Mouse (Mus musculus): ENCODE data around the gene Maneal. TPM values are rescaled to one million over a fixed set of nuclear protein-coding genes. Genes with fewer than 3 reads are reported as not detected.

Gene Maneal
- polyA plus RNA-seq, 1 experiment from 2014 or later: 0.08 TPM

DNA sequence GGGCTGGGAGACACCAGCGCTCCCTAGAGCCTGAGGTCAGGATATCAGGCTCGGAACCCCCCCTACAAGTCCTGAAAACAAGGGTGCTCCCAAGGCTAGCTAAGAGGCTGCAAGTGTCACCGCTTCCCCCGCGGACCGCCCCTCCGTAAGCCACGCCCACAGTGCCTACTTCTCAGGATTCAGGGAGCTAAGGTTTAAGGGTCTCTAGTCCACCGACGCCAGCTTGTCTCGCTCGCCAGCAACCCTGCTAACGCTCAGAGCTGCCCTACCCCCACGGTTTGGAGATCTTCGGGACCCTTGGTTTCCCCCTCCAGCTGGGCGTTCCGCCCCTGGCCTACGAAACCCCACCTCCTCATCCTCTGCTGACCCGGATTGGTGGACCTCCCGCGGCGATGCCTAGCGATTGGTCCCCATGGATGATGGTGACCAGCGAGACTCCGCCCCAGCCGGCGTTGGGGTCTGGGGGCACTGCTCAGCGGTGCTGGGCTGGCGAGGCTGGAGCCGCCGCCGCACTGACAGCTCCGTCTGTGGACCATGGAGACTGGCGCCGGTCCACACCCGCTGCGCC, 19.5 kb upstream of the Maneal start:
- DNase-seq (ENCODE audit: low spot score): no peak
- no peak overlapping the region for H3K4me3 ChIP-seq (ENCODE audit: low read depth, low read length)
- H3K4me2 ChIP-seq (replicated peaks; ENCODE audit: low read depth, low read length): 0 out of 2 replicates have a peak overlapping the region, but pooled peaks have one; percentile 3
- no peak for TF ChIP-seq EP300 (IDR thresholded peaks at IDR 0.05)
- no peak for TF ChIP-seq CTCF (IDR thresholded peaks at IDR 0.05)
- H3K36me3 ChIP-seq (ENCODE audit: insufficient read depth, low read length): no peaks in the 10 kb centered on the region
- no peak overlapping the region for H3K27ac ChIP-seq (ENCODE audit: low read length)
- ATAC-seq: no peak
- WGBS: under 1% methylated on average over 31 of the region's 37 CpGs
- no peaks in the 10 kb centered on the region for H3K4me1 ChIP-seq (ENCODE audit: insufficient read depth, low read depth, low read length)
- H3K27me3 ChIP-seq (replicated peaks; ENCODE audit: insufficient read depth, low read length): peaks cover 24% of the 10 kb centered on the region
- H3K9me3 ChIP-seq (ENCODE audit: low read length): no peaks in the 10 kb centered on the region
- H3K9ac ChIP-seq (replicated peaks; ENCODE audit: low read depth): no peak overlapping the region

DNA sequence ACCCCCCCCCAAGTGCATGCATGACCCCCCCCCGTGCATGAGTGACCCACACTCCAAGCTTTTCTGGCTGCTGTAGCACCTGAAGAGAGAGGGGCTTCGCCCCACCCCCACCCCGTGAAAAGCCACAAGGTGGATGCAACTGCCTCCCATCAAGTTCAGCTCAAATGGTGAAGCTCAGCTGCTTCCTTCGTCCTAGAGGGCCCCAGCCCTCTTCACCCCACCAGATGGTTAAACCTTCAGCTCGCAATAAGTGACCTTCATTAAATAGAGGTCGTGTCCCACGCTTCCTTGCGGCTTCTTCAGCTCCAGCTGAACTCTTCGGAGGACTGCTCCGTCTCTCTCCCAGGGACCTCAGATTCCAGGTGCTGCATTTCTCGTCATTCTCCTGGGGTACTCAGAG, 18.6 kb upstream of the Maneal start, which contains the start of gene Epha10:
Epha10 (plus strand) TSS at position 301 of the 400 bp plus-strand sequence.
- no peak within 1 kb of the TSS for H3K9ac ChIP-seq (replicated peaks; ENCODE audit: low read depth)
- H3K4me3 ChIP-seq (ENCODE audit: low read depth, low read length): no peak within 1 kb of the TSS
- ATAC-seq (no peak), DNase-seq (ENCODE audit: low spot score) (no peak)
- 0 out of 2 replicates have a peak within 1 kb of the TSS, but pooled peaks have one; percentile 3 for H3K4me2 ChIP-seq (replicated peaks; ENCODE audit: low read depth, low read length)
- peaks cover 24% of the 10 kb centered on the region for H3K27me3 ChIP-seq (replicated peaks; ENCODE audit: insufficient read depth, low read length)
- TF ChIP-seq CTCF (IDR thresholded peaks at IDR 0.05) (no peak), EP300 (IDR thresholded peaks at IDR 0.05) (no peak)
- no peak within 1 kb of the TSS for H3K27ac ChIP-seq (ENCODE audit: low read length)
- 7% methylated on average over 11 of the region's 11 CpGs for WGBS
- H3K9me3 ChIP-seq (ENCODE audit: low read length): no peaks in the 10 kb centered on the region
- no peaks in the 10 kb centered on the region for H3K36me3 ChIP-seq (ENCODE audit: insufficient read depth, low read length)
- H3K4me1 ChIP-seq (ENCODE audit: insufficient read depth, low read depth, low read length): no peaks in the 10 kb centered on the region

DNA sequence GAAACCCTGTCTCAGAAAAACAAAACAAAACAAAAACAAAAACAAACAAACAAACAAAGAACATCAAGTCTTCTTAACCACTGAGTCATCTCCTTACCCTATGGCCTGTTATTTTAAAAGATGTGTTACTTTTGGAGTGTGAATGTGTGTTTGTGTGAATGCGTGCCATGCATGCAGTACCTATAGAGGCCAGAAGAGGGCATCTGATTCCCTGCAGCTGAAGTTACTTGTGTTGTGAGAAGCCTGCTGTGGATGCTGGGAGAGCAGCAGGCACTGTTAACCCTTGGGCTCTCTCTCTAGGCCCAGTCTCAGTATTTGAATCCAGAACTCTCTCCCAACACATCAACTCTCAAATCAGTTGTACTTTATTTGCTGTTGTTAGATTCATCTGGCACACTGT, 10.7 kb upstream of the Maneal start:
- no peaks in the 10 kb centered on the region for H3K4me1 ChIP-seq (ENCODE audit: insufficient read depth, low read depth, low read length)
- no peak overlapping the region for H3K9ac ChIP-seq (replicated peaks; ENCODE audit: low read depth)
- no peak overlapping the region for H3K4me3 ChIP-seq (ENCODE audit: low read depth, low read length)
- no peaks in the 10 kb centered on the region for H3K27me3 ChIP-seq (replicated peaks; ENCODE audit: insufficient read depth, low read length)
- TF ChIP-seq EP300 (IDR thresholded peaks at IDR 0.05): no peak
- TF ChIP-seq CTCF (IDR thresholded peaks at IDR 0.05): peak; percentile 22
- no peak for DNase-seq (ENCODE audit: low spot score)
- WGBS: 100% methylated on average over 1 of the region's 1 CpGs
- no peak overlapping the region for H3K4me2 ChIP-seq (replicated peaks; ENCODE audit: low read depth, low read length)
- H3K36me3 ChIP-seq (ENCODE audit: insufficient read depth, low read length): no peaks in the 10 kb centered on the region
- H3K9me3 ChIP-seq (ENCODE audit: low read length): no peaks in the 10 kb centered on the region
- ATAC-seq: no peak
- H3K27ac ChIP-seq (ENCODE audit: low read length): no peak overlapping the region

GRCm38 (mm10) chr4:124860446-124860845, 1.5 kb downstream of the Maneal start:
- no peak overlapping the region for H3K4me3 ChIP-seq (ENCODE audit: low read depth, low read length)
- no peak overlapping the region for H3K9ac ChIP-seq (replicated peaks; ENCODE audit: low read depth)
- peaks cover 22% of the 10 kb centered on the region; the same call in 1 of the 2 replicates for H3K27me3 ChIP-seq (replicated peaks; ENCODE audit: insufficient read depth, low read length)
- 5% methylated on average over 7 of the region's 7 CpGs for WGBS
- no peak overlapping the region for H3K4me2 ChIP-seq (replicated peaks; ENCODE audit: low read depth, low read length)
- ATAC-seq (peak; percentile 62; the same call in 1 of the 2 replicates), DNase-seq (ENCODE audit: low spot score) (peak; percentile 75)
- H3K9me3 ChIP-seq (ENCODE audit: low read length): no peaks in the 10 kb centered on the region
- TF ChIP-seq CTCF (IDR thresholded peaks at IDR 0.05) (no peak), EP300 (IDR thresholded peaks at IDR 0.05) (no peak)
- no peaks in the 10 kb centered on the region for H3K4me1 ChIP-seq (ENCODE audit: insufficient read depth, low read depth, low read length)
- no peak overlapping the region for H3K27ac ChIP-seq (ENCODE audit: low read length)
- H3K36me3 ChIP-seq (ENCODE audit: insufficient read depth, low read length): no peaks in the 10 kb centered on the region

- peaks cover 22% of the 10 kb centered on the region; the same call in 1 of the 2 replicates for H3K27me3 ChIP-seq (replicated peaks; ENCODE audit: insufficient read depth, low read length)
- no peaks in the 10 kb centered on the region for H3K4me1 ChIP-seq (ENCODE audit: insufficient read depth, low read depth, low read length)
- DNase-seq (ENCODE audit: low spot score) (no peak), ATAC-seq (no peak)
- no peaks in the 10 kb centered on the region for H3K9me3 ChIP-seq (ENCODE audit: low read length)
- H3K4me3 ChIP-seq (ENCODE audit: low read depth, low read length): no peak overlapping the region
- H3K4me2 ChIP-seq (replicated peaks; ENCODE audit: low read depth, low read length): no peak overlapping the region
- no peak for TF ChIP-seq CTCF (IDR thresholded peaks at IDR 0.05)
- no peak for TF ChIP-seq EP300 (IDR thresholded peaks at IDR 0.05)
- no peak overlapping the region for H3K27ac ChIP-seq (ENCODE audit: low read length)
- H3K36me3 ChIP-seq (ENCODE audit: insufficient read depth, low read length): peaks cover 8% of the 10 kb centered on the region; the same call in 1 of the 2 replicates
- 33% methylated on average over 5 of the region's 5 CpGs for WGBS
- no peak overlapping the region for H3K9ac ChIP-seq (replicated peaks; ENCODE audit: low read depth)
These were observed 3.6 kb downstream of the Maneal start for GRCm38 (mm10) chr4:124858370-124858769.

DNA sequence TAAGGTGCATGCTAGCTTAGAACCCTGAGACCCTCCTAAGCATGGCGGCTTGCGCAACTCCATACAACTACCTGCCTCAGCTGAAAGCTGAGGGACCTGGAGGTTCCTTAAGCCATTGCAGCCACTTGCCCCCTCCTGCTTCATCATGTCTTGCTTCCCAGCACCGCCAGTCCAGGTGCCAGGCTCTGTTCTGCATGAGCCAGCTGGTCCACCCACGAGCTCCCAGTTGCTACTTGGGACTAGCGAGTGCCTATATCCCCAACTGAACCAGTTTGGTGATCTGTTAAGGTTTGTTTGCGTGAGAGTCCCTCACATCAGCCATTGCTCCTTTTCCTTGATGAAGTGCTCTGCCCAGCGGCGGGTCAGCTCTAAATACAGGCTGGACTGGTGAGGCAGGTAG, 5.7 kb downstream of the Maneal start:
- 93% methylated on average over 8 of the region's 8 CpGs for WGBS
- no peak for DNase-seq (ENCODE audit: low spot score)
- TF ChIP-seq CTCF (IDR thresholded peaks at IDR 0.05): no peak
- no peak for TF ChIP-seq EP300 (IDR thresholded peaks at IDR 0.05)
- H3K4me3 ChIP-seq (ENCODE audit: low read depth, low read length): no peak overlapping the region
- peaks cover 8% of the 10 kb centered on the region; the same call in 1 of the 2 replicates for H3K36me3 ChIP-seq (ENCODE audit: insufficient read depth, low read length)
- no peak overlapping the region for H3K27ac ChIP-seq (ENCODE audit: low read length)
- H3K4me1 ChIP-seq (ENCODE audit: insufficient read depth, low read depth, low read length): peaks cover 7% of the 10 kb centered on the region; the same call in 1 of the 2 replicates
- H3K27me3 ChIP-seq (replicated peaks; ENCODE audit: insufficient read depth, low read length): peaks cover 8% of the 10 kb centered on the region; the same call in 1 of the 2 replicates
- no peaks in the 10 kb centered on the region for H3K9me3 ChIP-seq (ENCODE audit: low read length)
- ATAC-seq: no peak
- H3K4me2 ChIP-seq (replicated peaks; ENCODE audit: low read depth, low read length): no peak overlapping the region
- no peak overlapping the region for H3K9ac ChIP-seq (replicated peaks; ENCODE audit: low read depth)

Measured in lung, postnatal 0 days (tissue).